ENCODE assay signal across 25 mouse cellular contexts in the genomic region with DNA sequence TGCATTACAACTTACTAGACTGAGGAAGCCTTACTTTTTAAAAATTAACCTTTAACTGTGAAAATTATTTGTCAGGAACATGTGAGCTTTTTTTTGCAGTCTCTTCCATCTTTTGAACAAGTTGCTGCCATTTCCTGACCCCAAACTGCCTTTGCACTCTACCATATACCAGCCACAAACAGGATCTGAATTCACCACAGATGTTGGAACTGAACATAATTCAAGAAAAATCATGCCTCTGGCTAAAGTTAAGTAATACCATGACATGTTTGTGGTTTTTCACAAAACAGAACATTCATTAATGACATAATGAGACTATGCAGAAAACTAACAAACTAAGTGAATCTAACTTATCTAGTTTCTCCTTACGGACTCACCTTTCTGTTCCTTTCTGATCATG.
"Had no signal": no experiment of that assay in that cellular context is flagged by ENCODE, and none has a peak within 500 bp of the region (broad histone marks: within the 10 kb centered on the region; RNA-seq: fewer than 3 reads in every experiment).

No protein-coding gene starts in this region.

- ATAC-seq: inflammation-experienced regulatory T-cells, adult 6 months; intestine, embryonic 15.5 days; intestine, postnatal 0 days; liver, embryonic 12.5 days had no signal

- H3K4me2 ChIP-seq: heart, embryonic 11.5 days; heart, embryonic 13.5 days; heart, embryonic 15.5 days; hindbrain, embryonic 13.5 days; hindbrain, embryonic 15.5 days; intestine, embryonic 15.5 days; limb, embryonic 12.5 days; liver, embryonic 12.5 days had no signal

- H3K4me3 ChIP-seq: gastrocnemius, adult 2 months; heart, adult 2 months; heart, embryonic 13.5 days; heart, embryonic 15.5 days; hindbrain, embryonic 13.5 days; hindbrain, embryonic 15.5 days; intestine, embryonic 15.5 days; layer of hippocampus, adult 2 months; left cerebral cortex, adult 2 months; limb, embryonic 10.5 days; limb, embryonic 12.5 days; liver, embryonic 12.5 days had no signal

- DNase-seq: gastrocnemius, adult 2 months; gastrocnemius, postnatal 10 days; gastrocnemius, postnatal 25 days; heart, adult 11 months; heart, adult 2 months; heart, postnatal 14 days; heart, postnatal 4 days; kidney, adult 18-20 months; kidney, adult 8-10 months; kidney, postnatal 10 days; kidney, postnatal 4 days had no signal

- H3K4me1 ChIP-seq: heart, embryonic 13.5 days; heart, embryonic 15.5 days; hindbrain, embryonic 13.5 days; hindbrain, embryonic 15.5 days; intestine, embryonic 15.5 days; limb, embryonic 10.5 days; limb, embryonic 12.5 days; liver, embryonic 12.5 days had no signal

- H3K9me3 ChIP-seq: heart, embryonic 13.5 days; heart, embryonic 15.5 days; hindbrain, embryonic 13.5 days; hindbrain, embryonic 15.5 days; intestine, embryonic 15.5 days; limb, embryonic 10.5 days; liver, embryonic 12.5 days had no signal

- H3K27me3 ChIP-seq: heart, embryonic 13.5 days; heart, embryonic 15.5 days; hindbrain, embryonic 13.5 days; hindbrain, embryonic 15.5 days; intestine, embryonic 15.5 days; limb, embryonic 12.5 days; liver, embryonic 12.5 days had no signal

- H3K36me3 ChIP-seq: heart, embryonic 13.5 days; heart, embryonic 15.5 days; hindbrain, embryonic 13.5 days; hindbrain, embryonic 15.5 days; intestine, embryonic 15.5 days; limb, embryonic 10.5 days; limb, embryonic 12.5 days; liver, embryonic 12.5 days had no signal

- H3K9ac ChIP-seq: heart, embryonic 13.5 days; heart, embryonic 15.5 days; hindbrain, embryonic 13.5 days; hindbrain, embryonic 15.5 days; intestine, embryonic 15.5 days; limb, embryonic 12.5 days; liver, embryonic 12.5 days; liver, embryonic 14.5 days had no signal

- H3K27ac ChIP-seq: gastrocnemius, adult 2 months; heart, adult 2 months; heart, embryonic 13.5 days; heart, embryonic 15.5 days; hindbrain, embryonic 13.5 days; hindbrain, embryonic 15.5 days; intestine, embryonic 15.5 days; layer of hippocampus, adult 2 months; left cerebral cortex, adult 2 months; limb, embryonic 10.5 days; limb, embryonic 12.5 days; liver, embryonic 12.5 days; liver, embryonic 14.5 days had no signal
